Mouse (Mus musculus): ENCODE results near the gene Acp2. TPM values are rescaled to one million over a fixed set of nuclear protein-coding genes. Genes with fewer than 3 reads are reported as not detected.
A peak's percentile ranks its signal among the peaks of the same experiment; 100 is the strongest.

Acp2 gene
- polyA plus RNA-seq, 1 experiment = 11.3 TPM

DNA sequence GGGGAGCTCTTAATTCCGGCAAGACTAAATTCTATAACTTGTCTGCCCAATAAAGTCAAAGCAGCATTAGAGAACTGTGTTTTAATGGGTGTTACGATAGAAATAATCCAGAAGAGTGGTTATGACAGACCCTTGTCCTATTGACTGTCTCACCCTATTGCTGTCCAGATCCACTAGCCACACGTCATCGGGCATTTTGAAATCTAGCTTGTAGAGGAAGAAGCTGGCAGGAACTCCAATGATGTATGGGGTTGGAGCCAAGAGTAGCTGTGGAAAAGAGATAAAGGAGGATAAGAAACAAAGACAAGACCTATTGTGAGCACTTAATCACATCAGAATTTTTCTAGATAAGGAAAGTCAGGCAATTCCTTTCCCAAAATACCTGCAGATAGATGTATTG is 27.2 kb upstream of the Acp2 start:
- Histone ChIP-seq H3ac (ENCODE audit: control insufficient read depth, insufficient read length, low read depth) (no peak overlapping the region), H3K4me3 (ENCODE audit: insufficient read depth, poor library complexity, severe bottlenecking) (no peak overlapping the region), H3K36me3 (ENCODE audit: control insufficient read depth, insufficient read depth) (peaks cover 17% of the 10 kb centered on the region), H3K79me3 (ENCODE audit: low read depth) (no peaks in the 10 kb centered on the region), H3K79me2 (ENCODE audit: control insufficient read depth, insufficient read depth) (no peaks in the 10 kb centered on the region), H3K27me3 (ENCODE audit: control insufficient read depth, insufficient read depth, insufficient read length) (no peaks in the 10 kb centered on the region)
- no peak for TF ChIP-seq CEBPB (IDR thresholded peaks at IDR 0.05; ENCODE audit: low read depth)
- no peak for TF ChIP-seq CTCF (IDR thresholded peaks at IDR 0.05; ENCODE audit: control insufficient read depth, insufficient read depth, insufficient read length)
- no peak for TF ChIP-seq MAX (IDR thresholded peaks at IDR 0.05)
- no peak for TF ChIP-seq FOSL1 (IDR thresholded peaks at IDR 0.05; ENCODE audit: insufficient read depth, low read length, poor library complexity, severe bottlenecking)
- no peak for TF ChIP-seq MYOG (IDR thresholded peaks at IDR 0.05; ENCODE audit: control insufficient read depth, extremely low read depth, insufficient read length)
- no peak for TF ChIP-seq USF1 (IDR thresholded peaks at IDR 0.05; ENCODE audit: low read depth)
- TF ChIP-seq MYOD1 (IDR thresholded peaks at IDR 0.05; ENCODE audit: control insufficient read depth, insufficient read length, low read depth) = no peak

DNA sequence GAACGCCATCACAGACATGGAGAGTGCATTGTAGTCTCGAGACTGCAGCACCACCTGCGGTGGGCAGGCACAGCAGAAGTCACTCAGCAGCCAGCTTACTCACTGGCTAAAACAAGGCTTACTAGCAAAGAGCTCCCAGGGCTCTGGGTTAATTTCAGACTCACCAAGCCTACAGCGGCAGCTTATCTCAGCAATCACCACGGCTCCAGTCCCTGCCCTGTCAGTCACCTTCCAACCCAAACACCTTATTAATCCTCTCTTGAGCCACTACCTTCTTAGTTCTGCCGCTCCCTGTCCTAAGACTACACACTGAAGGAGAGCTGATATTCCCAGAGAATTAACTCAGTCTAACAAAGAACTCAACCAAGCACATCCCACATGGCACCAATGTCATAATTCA is 26.5 kb upstream of the Acp2 start:
- TF ChIP-seq CEBPB (IDR thresholded peaks at IDR 0.05; ENCODE audit: low read depth) (no peak), MYOD1 (IDR thresholded peaks at IDR 0.05; ENCODE audit: control insufficient read depth, insufficient read length, low read depth) (no peak), USF1 (IDR thresholded peaks at IDR 0.05; ENCODE audit: low read depth) (no peak), MYOG (IDR thresholded peaks at IDR 0.05; ENCODE audit: control insufficient read depth, extremely low read depth, insufficient read length) (no peak), FOSL1 (IDR thresholded peaks at IDR 0.05; ENCODE audit: insufficient read depth, low read length, poor library complexity, severe bottlenecking) (no peak), CTCF (IDR thresholded peaks at IDR 0.05; ENCODE audit: control insufficient read depth, insufficient read depth, insufficient read length) (no peak), MAX (IDR thresholded peaks at IDR 0.05) (no peak)
- Histone ChIP-seq H3K36me3 (ENCODE audit: control insufficient read depth, insufficient read depth) (peaks cover 17% of the 10 kb centered on the region), H3K4me3 (ENCODE audit: insufficient read depth, poor library complexity, severe bottlenecking) (no peak overlapping the region), H3K79me2 (ENCODE audit: control insufficient read depth, insufficient read depth) (no peaks in the 10 kb centered on the region), H3ac (ENCODE audit: control insufficient read depth, insufficient read length, low read depth) (no peak overlapping the region), H3K79me3 (ENCODE audit: low read depth) (no peaks in the 10 kb centered on the region), H3K27me3 (ENCODE audit: control insufficient read depth, insufficient read depth, insufficient read length) (no peaks in the 10 kb centered on the region)

DNA sequence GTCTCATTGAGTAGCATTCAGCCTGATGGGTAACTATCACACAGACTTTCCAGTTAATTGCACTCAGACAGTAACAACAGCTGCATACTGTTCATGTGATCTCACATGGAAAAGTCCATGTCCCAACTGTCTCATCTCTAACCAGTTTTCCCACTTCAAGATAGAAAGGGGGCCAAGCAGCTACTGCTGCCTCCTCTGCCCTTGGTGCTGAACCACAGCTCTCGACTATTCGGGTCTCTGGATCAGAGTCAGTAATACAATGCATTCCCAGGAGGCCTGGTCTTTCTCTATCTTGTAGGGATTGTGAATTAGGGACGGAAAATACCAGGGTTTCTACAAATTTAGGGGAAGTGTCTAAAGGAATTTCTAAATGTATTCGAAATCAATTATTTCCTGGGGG is 22.9 kb upstream of the Acp2 start:
- Histone ChIP-seq H3K27me3 (ENCODE audit: control insufficient read depth, insufficient read depth, insufficient read length) (no peaks in the 10 kb centered on the region), H3K4me3 (ENCODE audit: insufficient read depth, poor library complexity, severe bottlenecking) (no peak overlapping the region), H3K36me3 (ENCODE audit: control insufficient read depth, insufficient read depth) (peaks cover 9% of the 10 kb centered on the region), H3K79me3 (ENCODE audit: low read depth) (no peaks in the 10 kb centered on the region), H3K79me2 (ENCODE audit: control insufficient read depth, insufficient read depth) (peaks cover 7% of the 10 kb centered on the region), H3ac (ENCODE audit: control insufficient read depth, insufficient read length, low read depth) (no peak overlapping the region)
- no peak for TF ChIP-seq FOSL1 (IDR thresholded peaks at IDR 0.05; ENCODE audit: insufficient read depth, low read length, poor library complexity, severe bottlenecking)
- no peak for TF ChIP-seq CTCF (IDR thresholded peaks at IDR 0.05; ENCODE audit: control insufficient read depth, insufficient read depth, insufficient read length)
- TF ChIP-seq MYOG (IDR thresholded peaks at IDR 0.05; ENCODE audit: control insufficient read depth, extremely low read depth, insufficient read length) = no peak
- no peak for TF ChIP-seq MAX (IDR thresholded peaks at IDR 0.05)
- TF ChIP-seq MYOD1 (IDR thresholded peaks at IDR 0.05; ENCODE audit: control insufficient read depth, insufficient read length, low read depth) = no peak
- no peak for TF ChIP-seq CEBPB (IDR thresholded peaks at IDR 0.05; ENCODE audit: low read depth)
- TF ChIP-seq USF1 (IDR thresholded peaks at IDR 0.05; ENCODE audit: low read depth) = no peak

DNA sequence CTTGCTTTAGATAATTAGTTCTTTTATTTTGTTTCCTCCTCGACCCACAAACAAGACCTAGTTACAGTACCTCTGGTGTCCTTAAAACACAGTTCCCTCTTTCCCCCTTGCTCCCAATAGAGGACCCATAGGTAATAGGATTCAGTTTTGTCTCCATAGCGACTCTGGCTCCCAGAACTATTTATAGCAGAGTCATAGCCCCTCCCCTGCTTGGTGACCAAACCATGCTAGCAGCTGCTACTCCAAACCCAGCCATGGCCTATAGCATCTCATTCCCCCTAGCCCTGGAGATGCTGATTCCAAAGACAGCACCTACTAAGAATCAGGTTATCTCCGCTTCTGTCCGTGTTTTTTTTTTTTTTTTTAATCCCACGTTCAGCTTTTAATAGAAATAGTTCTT is 22.0 kb upstream of the Acp2 start:
- H3K36me3 ChIP-seq (ENCODE audit: control insufficient read depth, insufficient read depth) = peaks cover 5% of the 10 kb centered on the region
- no peak overlapping the region for H3K4me3 ChIP-seq (ENCODE audit: insufficient read depth, poor library complexity, severe bottlenecking)
- H3K27me3 ChIP-seq (ENCODE audit: control insufficient read depth, insufficient read depth, insufficient read length) = no peaks in the 10 kb centered on the region
- H3K79me2 ChIP-seq (ENCODE audit: control insufficient read depth, insufficient read depth) = peaks cover 7% of the 10 kb centered on the region
- no peak overlapping the region for H3ac ChIP-seq (ENCODE audit: control insufficient read depth, insufficient read length, low read depth)
- no peak for TF ChIP-seq CTCF (IDR thresholded peaks at IDR 0.05; ENCODE audit: control insufficient read depth, insufficient read depth, insufficient read length)
- TF ChIP-seq MYOD1 (IDR thresholded peaks at IDR 0.05; ENCODE audit: control insufficient read depth, insufficient read length, low read depth) = no peak
- TF ChIP-seq MYOG (IDR thresholded peaks at IDR 0.05; ENCODE audit: control insufficient read depth, extremely low read depth, insufficient read length) = no peak
- no peak for TF ChIP-seq USF1 (IDR thresholded peaks at IDR 0.05; ENCODE audit: low read depth)
- no peak for TF ChIP-seq CEBPB (IDR thresholded peaks at IDR 0.05; ENCODE audit: low read depth)
- no peak for TF ChIP-seq FOSL1 (IDR thresholded peaks at IDR 0.05; ENCODE audit: insufficient read depth, low read length, poor library complexity, severe bottlenecking)
- TF ChIP-seq MAX (IDR thresholded peaks at IDR 0.05) = no peak
- H3K79me3 ChIP-seq (ENCODE audit: low read depth) = no peaks in the 10 kb centered on the region

DNA sequence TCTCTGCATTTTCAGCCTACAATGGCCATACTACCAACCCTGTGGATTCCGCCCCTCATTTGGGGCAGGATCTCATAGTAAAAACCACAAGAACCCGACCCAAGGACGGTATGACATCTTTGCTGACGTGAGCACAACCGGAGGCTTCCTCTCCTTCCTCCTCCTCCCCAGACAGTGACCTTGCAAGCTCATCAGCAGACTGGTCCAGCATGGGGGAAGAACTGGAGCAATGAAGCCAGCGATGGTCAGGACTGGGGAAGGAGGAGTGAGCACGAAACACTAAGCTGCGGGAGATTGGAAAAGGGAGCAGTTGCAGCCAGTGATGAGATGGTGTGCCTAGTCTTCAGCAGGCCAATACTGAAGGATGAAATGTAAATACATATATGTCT is 20.7 kb upstream of the Acp2 start:
- H3K79me3 ChIP-seq (ENCODE audit: low read depth) = no peaks in the 10 kb centered on the region
- peak overlapping the region; percentile 41 for H3ac ChIP-seq (ENCODE audit: control insufficient read depth, insufficient read length, low read depth)
- peaks cover 7% of the 10 kb centered on the region for H3K79me2 ChIP-seq (ENCODE audit: control insufficient read depth, insufficient read depth)
- TF ChIP-seq CTCF (IDR thresholded peaks at IDR 0.05; ENCODE audit: control insufficient read depth, insufficient read depth, insufficient read length) = no peak
- TF ChIP-seq MYOG (IDR thresholded peaks at IDR 0.05; ENCODE audit: control insufficient read depth, extremely low read depth, insufficient read length) = no peak
- no peak for TF ChIP-seq FOSL1 (IDR thresholded peaks at IDR 0.05; ENCODE audit: insufficient read depth, low read length, poor library complexity, severe bottlenecking)
- no peak for TF ChIP-seq MYOD1 (IDR thresholded peaks at IDR 0.05; ENCODE audit: control insufficient read depth, insufficient read length, low read depth)
- TF ChIP-seq MAX (IDR thresholded peaks at IDR 0.05) = no peak
- TF ChIP-seq USF1 (IDR thresholded peaks at IDR 0.05; ENCODE audit: low read depth) = no peak
- TF ChIP-seq CEBPB (IDR thresholded peaks at IDR 0.05; ENCODE audit: low read depth) = no peak
- no peaks in the 10 kb centered on the region for H3K27me3 ChIP-seq (ENCODE audit: control insufficient read depth, insufficient read depth, insufficient read length)
- H3K4me3 ChIP-seq (ENCODE audit: insufficient read depth, poor library complexity, severe bottlenecking) = peak overlapping the region; percentile 74
- peaks cover 5% of the 10 kb centered on the region for H3K36me3 ChIP-seq (ENCODE audit: control insufficient read depth, insufficient read depth)

Measured in C2C12 (cell line).